Mouse (Mus musculus) NIH3T3 (cell line): ENCODE data around the gene Ghr.

Experiments used
- DNase-seq: peaks from one replicate; pipeline ENCODE4 v3.0.0-alpha.2; 2012; ENCODE audit warnings: low read depth

Ghr gene

GRCm38 (mm10) chr15:3582807-3583636, at the start of gene Ghr:
Ghr (minus strand) TSS chr15:3583492.
- peak; percentile 95 for DNase-seq

- peak; percentile 68 for DNase-seq
Measured at GRCm38 (mm10) chr15:3622746-3623145, 39.5 kb upstream of the Ghr start.

- no peak for DNase-seq
Measured at GRCm38 (mm10) chr15:3620368-3620767, 37.1 kb upstream of the Ghr start.

- DNase-seq, result no peak
Measured at GRCm38 (mm10) chr15:3618311-3618710, 35.0 kb upstream of the Ghr start.

- DNase-seq, result peak; percentile 53
Measured at GRCm38 (mm10) chr15:3611961-3612360, 28.7 kb upstream of the Ghr start.

GRCm38 (mm10) chr15:3607951-3608350, 24.7 kb upstream of the Ghr start:
- no peak for DNase-seq

- DNase-seq, result no peak
Measured at GRCm38 (mm10) chr15:3602098-3602486, 18.8 kb upstream of the Ghr start.

- DNase-seq, result peak; percentile 60
Measured at GRCm38 (mm10) chr15:3601422-3602097, 18.3 kb upstream of the Ghr start.

GRCm38 (mm10) chr15:3587879-3588278, 4.6 kb upstream of the Ghr start:
- DNase-seq, result peak; percentile 54

- no peak for DNase-seq
Measured at GRCm38 (mm10) chr15:3584361-3584760, 1.1 kb upstream of the Ghr start.

GRCm38 (mm10) chr15:3581861-3582806, 1.2 kb downstream of the Ghr start:
- peak; percentile 60 for DNase-seq

GRCm38 (mm10) chr15:3581337-3581736, 2.0 kb downstream of the Ghr start:
- peak; percentile 41 for DNase-seq

- peak; percentile 85 for DNase-seq
Measured at GRCm38 (mm10) chr15:3580216-3580615, 3.1 kb downstream of the Ghr start.

GRCm38 (mm10) chr15:3578286-3578980, 4.9 kb downstream of the Ghr start:
- no peak for DNase-seq

- DNase-seq, result no peak
Measured at GRCm38 (mm10) chr15:3569178-3569903, 14.0 kb downstream of the Ghr start.

GRCm38 (mm10) chr15:3564570-3564969, 18.7 kb downstream of the Ghr start:
- DNase-seq, result no peak

- no peak for DNase-seq
Measured at GRCm38 (mm10) chr15:3563929-3564516, 19.3 kb downstream of the Ghr start.

GRCm38 (mm10) chr15:3563473-3563872, 19.8 kb downstream of the Ghr start:
- DNase-seq, result no peak

- no peak for DNase-seq
Measured at GRCm38 (mm10) chr15:3558524-3558923, 24.8 kb downstream of the Ghr start.

- peak; percentile 76 for DNase-seq
Measured at GRCm38 (mm10) chr15:3544289-3544688, 39.0 kb downstream of the Ghr start.
